8 mouse cellular contexts compared by ENCODE assay signal in the genomic region with DNA sequence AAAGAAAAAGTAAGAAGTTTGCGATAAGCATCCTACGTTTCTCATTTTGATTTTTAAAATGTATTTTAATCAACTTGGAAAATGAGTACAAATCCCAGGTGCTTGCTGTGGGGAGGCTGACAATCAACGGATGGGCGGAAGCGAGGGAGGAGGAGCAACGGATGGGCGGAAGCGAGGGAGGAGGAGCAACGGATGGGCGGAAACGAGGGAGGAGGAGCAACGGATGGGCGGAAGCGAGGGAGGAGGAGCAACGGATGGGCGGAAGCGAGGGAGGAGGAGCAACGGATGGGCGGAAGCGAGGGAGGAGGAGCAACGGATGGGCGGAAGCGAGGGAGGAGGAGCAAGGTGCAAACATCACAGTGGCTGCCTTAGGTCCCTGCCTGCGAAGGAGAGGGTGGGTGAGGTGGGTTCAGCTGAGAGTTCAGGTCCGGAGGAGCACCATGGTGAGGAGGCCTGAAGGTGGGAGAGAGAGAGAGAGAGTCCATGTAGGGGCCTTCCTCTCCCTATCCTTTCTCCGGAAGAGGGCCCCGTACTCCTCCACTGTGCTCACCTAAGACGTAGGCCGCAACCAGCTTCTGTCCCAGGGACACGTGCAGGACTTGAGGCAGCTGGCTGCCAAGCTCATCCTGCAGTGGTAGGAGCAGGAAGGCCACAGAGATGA. TPM values are rescaled to one million over a fixed set of nuclear protein-coding genes. Genes with fewer than 3 reads are reported as not detected.
A peak's percentile ranks its signal among the peaks of the same experiment; 100 is the strongest.
DNase-seq lines count a peak whose midpoint lies in the region; ATAC-seq and TF ChIP-seq lines count a peak whose summit lies in the region.

No protein-coding gene starts in this region.

- no peaks in the 10 kb centered on the region for H3K27me3 ChIP-seq in embryonic facial prominence, embryonic 14.5 days (replicated peaks; ENCODE audit: control insufficient read depth, insufficient read depth, low read length)
- no peaks in the 10 kb centered on the region for H3K27me3 ChIP-seq in liver, adult 2 months (ENCODE audit: control insufficient read depth, insufficient read depth, low read length)

- no peaks in the 10 kb centered on the region for H3K9me3 ChIP-seq in embryonic facial prominence, embryonic 14.5 days (ENCODE audit: control insufficient read depth, low read length)

- H3K36me3 ChIP-seq in embryonic facial prominence, embryonic 14.5 days (ENCODE audit: control insufficient read depth, insufficient read depth, low read length): peaks cover 13% of the 10 kb centered on the region; the same call in 1 of the 2 replicates
- no peaks in the 10 kb centered on the region for H3K36me3 ChIP-seq in liver, adult 2 months (ENCODE audit: control insufficient read depth, insufficient read depth, low read length)

- 33% methylated on average over 30 of the region's 30 CpGs for WGBS in lung, adult 2 months
- 31% methylated on average over 24 of the region's 30 CpGs for WGBS in embryonic facial prominence, embryonic 14.5 days
- WGBS in liver, adult 2 months: 71% methylated on average over 30 of the region's 30 CpGs

- H3K4me3 ChIP-seq in lung, adult 2 months (replicated peaks; ENCODE audit: extremely low read depth, low read depth, low read length): peak overlapping the region; percentile 35
- H3K4me3 ChIP-seq in embryonic facial prominence, embryonic 14.5 days (ENCODE audit: low read depth, low read length): no peak overlapping the region
- peak overlapping the region; percentile 48 for H3K4me3 ChIP-seq in liver, adult 2 months (ENCODE audit: insufficient read depth, low read depth, low read length)

- ATAC-seq in embryonic facial prominence, embryonic 14.5 days (ENCODE audit: low read depth): no peak
- peak; percentile 14; the same call in 1 of the 2 replicates for ATAC-seq in neutrophil, adult 5-6 weeks (ENCODE audit: extremely low read depth, insufficient number of reproducible peaks, low FRiP score, poor library complexity, severe bottlenecking)

- no peak overlapping the region for H3K27ac ChIP-seq in embryonic facial prominence, embryonic 14.5 days (replicated peaks; ENCODE audit: low read depth, low read length)
- no peak overlapping the region; the same call in 1 of the 2 replicates for H3K27ac ChIP-seq in liver, adult 2 months (replicated peaks; ENCODE audit: insufficient read depth, low read depth, low read length)

- H3K9ac ChIP-seq in embryonic facial prominence, embryonic 14.5 days (ENCODE audit: low read depth, low read length): no peak overlapping the region
- peak overlapping the region; percentile 45 for H3K9ac ChIP-seq in liver, adult 2 months (ENCODE audit: low read depth, low read length)

- no peak for TF ChIP-seq CTCF in lung, adult 2 months (IDR thresholded peaks at IDR 0.05; ENCODE audit: insufficient read depth, low read length)
- no peak for TF ChIP-seq CTCF in liver, adult 2 months (IDR thresholded peaks at IDR 0.05; ENCODE audit: low read depth, low read length)

- DNase-seq in lung, adult 2 months: no peak
- no peak for DNase-seq in lung, postnatal 36 days
- no peak for DNase-seq in embryonic facial prominence, embryonic 14.5 days (ENCODE audit: low spot score)
- DNase-seq in liver, adult 2 months (ENCODE audit: extremely low read depth, low read depth, low spot score): no peak
- DNase-seq in cerebellum, adult 9-11 months: no peak
- no peak for DNase-seq in testis, postnatal 10 days (ENCODE audit: low spot score)
- DNase-seq in layer of hippocampus, postnatal 25 days (ENCODE audit: extremely low spot score in 1 of 2, low spot score in 1 of 2): no peak

- H3K4me1 ChIP-seq in lung, adult 2 months (ENCODE audit: control insufficient read depth, insufficient read depth, low read length): peaks cover 5% of the 10 kb centered on the region
- peaks cover 11% of the 10 kb centered on the region; the same call in 1 of the 2 replicates for H3K4me1 ChIP-seq in embryonic facial prominence, embryonic 14.5 days (ENCODE audit: control insufficient read depth, insufficient read depth, low read length)
- H3K4me1 ChIP-seq in liver, adult 2 months (ENCODE audit: control insufficient read depth, insufficient read depth, low read length): peaks cover 18% of the 10 kb centered on the region

- peaks cover 4% of the 10 kb centered on the region; the same call in 1 of the 2 replicates for H3K79me2 ChIP-seq in liver, adult 2 months (ENCODE audit: control insufficient read depth, insufficient read depth, low read length)

- peak overlapping the region; percentile 35 for H3K4me2 ChIP-seq in embryonic facial prominence, embryonic 14.5 days (ENCODE audit: low read depth, low read length)

- peak; percentile 59; the same call in 1 of the 2 replicates for TF ChIP-seq POLR2A in lung, adult 2 months (IDR thresholded peaks at IDR 0.05; ENCODE audit: borderline replicate concordance, extremely low read depth, low read depth, low read length)
- TF ChIP-seq POLR2A in liver, adult 2 months (IDR thresholded peaks at IDR 0.05; ENCODE audit: extremely low read depth, insufficient read depth, low read length): no peak; the same call in 1 of the 2 replicates

RNA-seq across cellular contexts. Expression of a gene that starts 4.1 kb away (rescaled TPM):
- 89.1 and 103 TPM in 2 replicates for polyA plus RNA-seq in lung, adult 2 months (2012; rRNA removed)
- polyA plus RNA-seq in embryonic facial prominence, embryonic 14.5 days (2014; fragmentation: Nextera tagmentation; extraction: Ambion mirVana): 43.0 and 45.6 TPM in 2 replicates
- total RNA-seq in liver, adult 2 months (2014; rRNA removed): 4.3 and 6.5 TPM in 2 replicates
- polyA plus RNA-seq in liver, adult 2 months (2012; rRNA removed): 84.3 and 98.8 TPM in 2 replicates
- 3.5 and 4.2 TPM in 2 replicates for total RNA-seq in neutrophil, adult 5-6 weeks (2017)
- 10 to 100 TPM; 33.6 TPM for total RNA-seq in layer of hippocampus, postnatal 25 days (2021)

RNA-seq across cellular contexts. Expression of a gene that starts 16.9 kb away (rescaled TPM):
- 280 and 290 TPM in 2 replicates for polyA plus RNA-seq in lung, adult 2 months (2012; rRNA removed)
- polyA plus RNA-seq in embryonic facial prominence, embryonic 14.5 days (2014; fragmentation: Nextera tagmentation; extraction: Ambion mirVana): 242 and 292 TPM in 2 replicates
- total RNA-seq in liver, adult 2 months (2014; rRNA removed): 4.4 and 6.7 TPM in 2 replicates
- 11.9 TPM in 2 replicates for polyA plus RNA-seq in liver, adult 2 months (2012; rRNA removed)
- total RNA-seq in neutrophil, adult 5-6 weeks (2017): 0.25 and 0.58 TPM in 2 replicates
- 1 to 10 TPM; 6.7 to 9.2 TPM for total RNA-seq in layer of hippocampus, postnatal 25 days (2021)

RNA-seq across cellular contexts. Expression of a gene that starts 27.1 kb away (rescaled TPM):
- polyA plus RNA-seq in lung, adult 2 months (2012; rRNA removed): 0.54 and 0.69 TPM in 2 replicates
- polyA plus RNA-seq in embryonic facial prominence, embryonic 14.5 days (2014; fragmentation: Nextera tagmentation; extraction: Ambion mirVana): 1.1 and 1.3 TPM in 2 replicates
- 225 and 288 TPM in 2 replicates for total RNA-seq in liver, adult 2 months (2014; rRNA removed)
- 478 and 486 TPM in 2 replicates for polyA plus RNA-seq in liver, adult 2 months (2012; rRNA removed)
- 0.61 TPM in 1 of 2 replicates, not detected in the other for total RNA-seq in neutrophil, adult 5-6 weeks (2017)
- 10 to 100 TPM; 13.3 to 15.8 TPM for total RNA-seq in layer of hippocampus, postnatal 25 days (2021)

RNA-seq across cellular contexts. Expression of a gene that starts 32.1 kb away (rescaled TPM):
- polyA plus RNA-seq in lung, adult 2 months (2012; rRNA removed): 0.89 and 1.0 TPM in 2 replicates
- polyA plus RNA-seq in embryonic facial prominence, embryonic 14.5 days (2014; fragmentation: Nextera tagmentation; extraction: Ambion mirVana): 0.10 and 0.25 TPM in 2 replicates
- 0.07 TPM in 1 of 2 replicates, not detected in the other for total RNA-seq in liver, adult 2 months (2014; rRNA removed)
- 0.05 and 0.06 TPM in 2 replicates for polyA plus RNA-seq in liver, adult 2 months (2012; rRNA removed)
- total RNA-seq in neutrophil, adult 5-6 weeks (2017): 0.61 and 0.70 TPM in 2 replicates
- under 1 TPM; 0.27 to 0.31 TPM for total RNA-seq in layer of hippocampus, postnatal 25 days (2021)

RNA-seq across cellular contexts. Expression of a gene that starts 32.2 kb away (rescaled TPM):
- polyA plus RNA-seq in lung, adult 2 months (2012; rRNA removed): 79.4 and 105 TPM in 2 replicates
- 36.5 and 40.1 TPM in 2 replicates for polyA plus RNA-seq in embryonic facial prominence, embryonic 14.5 days (2014; fragmentation: Nextera tagmentation; extraction: Ambion mirVana)
- 0.74 and 1.1 TPM in 2 replicates for total RNA-seq in liver, adult 2 months (2014; rRNA removed)
- polyA plus RNA-seq in liver, adult 2 months (2012; rRNA removed): 10.7 and 15.0 TPM in 2 replicates
- total RNA-seq in neutrophil, adult 5-6 weeks (2017): 119 and 123 TPM in 2 replicates
- total RNA-seq in layer of hippocampus, postnatal 25 days (2021): 10 to 100 TPM; 19.3 to 23.5 TPM
